Mouse (Mus musculus): Measurements from ENCODE around the gene Fscn2.

- TF ChIP-seq CTCF (conservative IDR thresholded peaks at IDR 0.05 in 1 of 2, IDR thresholded peaks at IDR 0.05 in 1 of 2; ENCODE audit: low read depth in 2 of 2, low read length in 2 of 2), result no peak
- no peak for TF ChIP-seq POLR2A (IDR thresholded peaks at IDR 0.05; ENCODE audit: low read depth, low read length)
- TF ChIP-seq GABPA (IDR thresholded peaks at IDR 0.05; ENCODE audit: insufficient replicate concordance, low read depth, low read length), result no peak
Measured at GRCm38 (mm10) chr11:120342656-120343160, 18.6 kb upstream of the Fscn2 start.
